Mouse (Mus musculus) midbrain, embryonic 13.5 days (tissue): Measurements from ENCODE around the gene Ptpn4. TPM values are rescaled to one million over a fixed set of nuclear protein-coding genes. Genes with fewer than 3 reads are reported as not detected.

ENCODE experiments used
- ATAC-seq: fragments of 200-750 bp; cut with Nextera tagmentation; 2 replicates; pipeline ENCODE4 v1.8.0; 2017; ENCODE audit warnings: mild to moderate bottlenecking, moderate TSS enrichment, moderate library complexity
- H3K27ac ChIP-seq: fragments of 300-500 bp; sonication (generic); 2 replicates; pipeline ENCODE4 v1.5.1; 2015; ENCODE audit warnings: inconsistent platforms, mild to moderate bottlenecking, moderate library complexity
- H3K27me3 ChIP-seq: fragments of 300-500 bp; sonication (generic); 2 replicates; pipeline ENCODE4 v1.6.1; 2015; ENCODE audit warnings: mild to moderate bottlenecking, inconsistent platforms
- H3K36me3 ChIP-seq: fragments of 300-500 bp; sonication (generic); 2 replicates; pipeline ENCODE4 v1.6.1; 2015; ENCODE audit warnings: mild to moderate bottlenecking, inconsistent platforms
- H3K4me1 ChIP-seq: fragments of 300-500 bp; sonication (generic); replicated peaks from 2 replicates; pipeline ENCODE4 v1.6.1; 2015; ENCODE audit warnings: inconsistent platforms
- H3K4me2 ChIP-seq: fragments of 300-500 bp; sonication (generic); replicated peaks from 2 replicates; pipeline ENCODE4 v1.6.1; 2015; ENCODE audit warnings: moderate library complexity, mild to moderate bottlenecking, inconsistent platforms
- H3K4me3 ChIP-seq: fragments of 300-500 bp; sonication (generic); replicated peaks from 2 replicates; pipeline ENCODE4 v1.5.1; 2015; ENCODE audit warnings: mild to moderate bottlenecking, inconsistent platforms
- H3K9ac ChIP-seq: fragments of 300-500 bp; sonication (generic); replicated peaks from 2 replicates; pipeline ENCODE4 v1.6.1; 2015; ENCODE audit warnings: mild to moderate bottlenecking, inconsistent platforms
- H3K9me3 ChIP-seq: fragments of 300-500 bp; sonication (generic); 2 replicates; pipeline ENCODE4 v1.6.1; 2016; ENCODE audit warnings: mild to moderate bottlenecking, inconsistent platforms
- WGBS: fragments of 180-500 bp; shearing (Covaris S2); methylation state at CpG from one replicate; pipeline ENCODE4 v1.1.7; 2015; 5-methylcytosine and 5-hydroxymethylcytosine counted together
- polyA plus RNA-seq: library from polyadenylated mRNA; unstranded; fragments of >200 nt; fragmentation: Nextera tagmentation; extraction: Ambion mirVana; gene quantifications from 2 replicates; pipeline ENCODE4 v1.2.1, GENCODE M21; 2015

Gene Ptpn4
- polyA plus RNA-seq, 1 experiment from 2014 or later = 11.8 TPM

DNA sequence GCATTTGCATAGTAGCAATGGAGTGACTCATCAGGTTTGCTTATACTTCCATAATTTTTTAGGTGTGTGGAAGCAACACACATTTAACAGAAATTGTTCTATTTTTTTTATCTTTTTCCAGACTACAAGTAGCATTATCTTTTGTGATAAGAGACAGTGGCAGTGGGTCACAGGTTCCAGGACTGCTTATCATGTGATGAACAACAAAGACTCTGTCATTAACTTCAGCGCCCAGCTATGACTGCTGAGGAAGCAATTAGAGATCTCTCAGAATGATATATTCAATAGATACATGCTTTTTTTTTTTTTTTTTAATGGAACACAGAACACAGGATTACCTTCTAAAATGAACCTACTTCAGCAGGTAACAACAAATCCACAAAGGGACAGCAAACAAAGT lies 207.0 kb downstream of the Ptpn4 start:
- 90% methylated on average over 1 of the region's 1 CpGs for WGBS
- Histone ChIP-seq H3K27me3 (no peaks in the 10 kb centered on the region), H3K27ac (no peak overlapping the region), H3K4me1 (no peaks in the 10 kb centered on the region), H3K4me2 (no peak overlapping the region), H3K9me3 (no peaks in the 10 kb centered on the region), H3K4me3 (no peak overlapping the region), H3K36me3 (peaks cover 7% of the 10 kb centered on the region), H3K9ac (no peak overlapping the region)
- ATAC-seq = no peak

DNA sequence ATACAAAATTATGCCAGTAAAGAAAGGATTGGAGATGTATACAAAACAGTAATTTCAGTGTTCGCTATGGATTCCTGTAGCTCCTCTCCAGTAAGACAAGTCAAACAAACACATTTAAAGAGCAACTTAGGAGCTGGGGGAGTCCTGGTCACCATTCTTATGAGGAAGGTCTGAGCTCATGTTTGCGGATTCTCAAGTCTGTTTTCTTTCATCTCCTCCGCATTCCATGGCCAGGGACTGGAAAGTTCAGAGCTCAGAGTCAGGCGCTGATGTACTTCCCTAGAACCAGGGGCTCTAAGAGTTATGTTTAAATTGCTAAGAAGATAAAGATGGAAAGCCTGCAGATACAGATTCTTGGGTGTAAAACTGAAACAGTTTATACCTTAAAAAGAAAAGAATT lies 210.6 kb downstream of the Ptpn4 start:
- Histone ChIP-seq H3K27me3 (no peaks in the 10 kb centered on the region), H3K4me2 (no peak overlapping the region), H3K4me1 (no peaks in the 10 kb centered on the region; the same call in 1 of the 2 replicates), H3K4me3 (no peak overlapping the region), H3K27ac (no peak overlapping the region), H3K9me3 (no peaks in the 10 kb centered on the region), H3K36me3 (no peaks in the 10 kb centered on the region), H3K9ac (no peak overlapping the region)
- no peak for ATAC-seq
- 85% methylated on average over 4 of the region's 4 CpGs for WGBS

DNA sequence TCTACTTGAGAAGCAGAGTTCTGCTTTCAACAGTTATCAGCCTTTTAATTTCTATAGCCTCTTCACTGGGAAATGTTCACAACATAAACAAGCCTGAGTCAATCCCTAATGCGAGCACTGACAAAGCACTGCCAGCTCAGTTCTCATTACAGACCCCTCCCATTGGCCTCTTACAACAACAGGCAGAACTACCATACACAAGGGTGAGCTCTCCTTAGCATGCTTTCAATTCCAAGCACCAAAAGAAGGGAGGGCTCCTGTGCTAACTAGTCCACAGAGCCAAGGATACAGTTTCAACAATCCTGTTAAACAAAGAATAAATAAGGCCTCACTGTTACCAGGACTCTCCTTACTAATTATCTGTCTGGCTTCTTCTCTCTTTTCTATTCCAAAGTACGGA lies 213.0 kb downstream of the Ptpn4 start:
- 46% methylated on average over 2 of the region's 2 CpGs for WGBS

DNA sequence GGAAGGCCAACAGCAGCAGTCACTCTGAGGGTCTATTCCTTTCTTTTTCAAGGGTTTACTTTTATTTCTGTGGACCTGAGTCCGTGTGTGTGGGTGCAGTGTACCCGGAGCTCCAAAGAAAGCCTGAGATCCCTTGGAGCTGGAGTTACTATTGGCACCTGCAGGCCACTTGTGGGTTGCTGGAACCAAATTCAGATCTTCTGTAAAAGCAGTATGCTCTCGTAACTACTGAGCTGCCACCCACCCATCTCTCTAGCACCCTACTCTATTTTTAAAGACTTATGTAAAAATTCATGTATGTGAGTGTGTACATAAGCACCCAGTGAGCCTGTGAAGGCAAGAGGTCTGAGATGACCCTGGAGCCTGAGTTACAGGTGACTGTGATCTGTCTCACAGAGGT lies 232.0 kb downstream of the Ptpn4 start:
- H3K36me3 ChIP-seq = peaks cover 5% of the 10 kb centered on the region; the same call in 1 of the 2 replicates
- H3K9me3 ChIP-seq = no peaks in the 10 kb centered on the region
- no peaks in the 10 kb centered on the region for H3K4me1 ChIP-seq
- H3K27ac ChIP-seq = no peak overlapping the region
- H3K9ac ChIP-seq = no peak overlapping the region
- no peak for ATAC-seq
- H3K4me3 ChIP-seq = no peak overlapping the region
- 91% methylated on average over 3 of the region's 3 CpGs for WGBS
- H3K4me2 ChIP-seq = no peak overlapping the region
- H3K27me3 ChIP-seq = no peaks in the 10 kb centered on the region

More for the DNA sequence above, 213.0 kb downstream of the Ptpn4 start:
- ATAC-seq = no peak
- H3K4me2 ChIP-seq = no peak overlapping the region
- H3K36me3 ChIP-seq = 0 out of 2 replicates have a peak, but pooled peaks cover 5% of the 10 kb centered on the region
- no peak overlapping the region for H3K27ac ChIP-seq
- H3K4me1 ChIP-seq = no peaks in the 10 kb centered on the region; the same call in 1 of the 2 replicates
- no peaks in the 10 kb centered on the region for H3K9me3 ChIP-seq
- no peak overlapping the region for H3K4me3 ChIP-seq
- no peaks in the 10 kb centered on the region for H3K27me3 ChIP-seq
- H3K9ac ChIP-seq = no peak overlapping the region

Other genes starting within 250 kb of the Ptpn4 start
- 24.2 and 25.4 TPM in 2 replicates for gene Epb41l5, start 188.6 kb downstream of the Ptpn4 start, polyA plus RNA-seq
- 8.9 and 9.0 TPM in 2 replicates for gene Tmem177, start 75.6 kb upstream of the Ptpn4 start, polyA plus RNA-seq
- gene Cfap221, start 159.6 kb upstream of the Ptpn4 start, polyA plus RNA-seq = 0.05 TPM in 1 of 2 replicates, not detected in the other
- 0.98 and 1.4 TPM in 2 replicates for gene Sctr, start 169.3 kb upstream of the Ptpn4 start, polyA plus RNA-seq
- gene Tmem37, start 236.5 kb upstream of the Ptpn4 start, polyA plus RNA-seq = 6.0 and 6.2 TPM in 2 replicates